Mouse (Mus musculus) heart, adult 2 months (tissue): ENCODE results near the gene Ndst2.

Experiments used
- CTCF ChIP-seq: fragments of 200-600 bp; IDR thresholded peaks from 2 replicates; pipeline ENCODE4 v1.8.1; 2022; ENCODE audit warnings: antibody characterized with exemption, mild to moderate bottlenecking, moderate library complexity
- POLR2A ChIP-seq: fragments of 200-500 bp; IDR thresholded peaks from 2 replicates; pipeline ENCODE4 v1.6.1; 2011; ENCODE audit warnings: mild to moderate bottlenecking, low read depth, low read length, control low read depth; ENCODE audit not compliant: insufficient read depth

GRCm38 (mm10) chr14:20764942-20765341 is 30.6 kb upstream of the Ndst2 start:
- TF ChIP-seq CTCF (no peak), POLR2A (0 out of 2 replicates have a peak, but pooled peaks have one; percentile 25)
